Mouse (Mus musculus): ENCODE measurements around the gene Acer3.
A peak's percentile ranks its signal among the peaks of the same experiment; 100 is the strongest.

Acer3 gene

GRCm38 (mm10) chr7:98333507-98333906 lies 12.5 kb upstream of the Acer3 start:
- DNase-seq (ENCODE audit: low read depth, low spot score): no peak

GRCm38 (mm10) chr7:98332678-98333397 lies 11.8 kb upstream of the Acer3 start:
- DNase-seq (ENCODE audit: low read depth, low spot score): no peak

GRCm38 (mm10) chr7:98331932-98332331 lies 10.9 kb upstream of the Acer3 start:
- DNase-seq (ENCODE audit: low read depth, low spot score): no peak

- no peak for DNase-seq (ENCODE audit: low read depth, low spot score)
Measured at GRCm38 (mm10) chr7:98330375-98331002, 9.5 kb upstream of the Acer3 start.

GRCm38 (mm10) chr7:98329651-98330374 lies 8.8 kb upstream of the Acer3 start:
- no peak for DNase-seq (ENCODE audit: low read depth, low spot score)

- DNase-seq (ENCODE audit: low read depth, low spot score): no peak
Measured at GRCm38 (mm10) chr7:98328311-98328710, 7.3 kb upstream of the Acer3 start.

- DNase-seq (ENCODE audit: low read depth, low spot score): no peak
Measured at GRCm38 (mm10) chr7:98326051-98326450, 5.0 kb upstream of the Acer3 start.

- DNase-seq (ENCODE audit: low read depth, low spot score): no peak
Measured at GRCm38 (mm10) chr7:98324228-98324627, 3.2 kb upstream of the Acer3 start.

- DNase-seq (ENCODE audit: low read depth, low spot score): no peak
Measured at GRCm38 (mm10) chr7:98323288-98324019, 2.4 kb upstream of the Acer3 start.

GRCm38 (mm10) chr7:98322415-98322814 lies 1.4 kb upstream of the Acer3 start:
- DNase-seq (ENCODE audit: low read depth, low spot score): no peak

GRCm38 (mm10) chr7:98320006-98320556 lies 927 bp downstream of the Acer3 start:
- no peak for DNase-seq (ENCODE audit: low read depth, low spot score)

- DNase-seq (ENCODE audit: low read depth, low spot score): no peak
Measured at GRCm38 (mm10) chr7:98316568-98316967, 4.4 kb downstream of the Acer3 start.

GRCm38 (mm10) chr7:98315087-98315486 lies 5.9 kb downstream of the Acer3 start:
- DNase-seq (ENCODE audit: low read depth, low spot score): no peak

GRCm38 (mm10) chr7:98312185-98312920 lies 8.7 kb downstream of the Acer3 start:
- no peak for DNase-seq (ENCODE audit: low read depth, low spot score)

GRCm38 (mm10) chr7:98310266-98310665 lies 10.7 kb downstream of the Acer3 start:
- no peak for DNase-seq (ENCODE audit: low read depth, low spot score)

GRCm38 (mm10) chr7:98309219-98310030 lies 11.6 kb downstream of the Acer3 start:
- DNase-seq (ENCODE audit: low read depth, low spot score): peak; percentile 97

- no peak for DNase-seq (ENCODE audit: low read depth, low spot score)
Measured at GRCm38 (mm10) chr7:98308607-98309218, 12.3 kb downstream of the Acer3 start.

GRCm38 (mm10) chr7:98307921-98308606 lies 12.9 kb downstream of the Acer3 start:
- peak; percentile 4 for DNase-seq (ENCODE audit: low read depth, low spot score)

GRCm38 (mm10) chr7:98307411-98307810 lies 13.6 kb downstream of the Acer3 start:
- no peak for DNase-seq (ENCODE audit: low read depth, low spot score)
